Mouse (Mus musculus) adrenal gland, adult 2 months (tissue): ENCODE measurements at regions not wholly inside any gene's neighbourhood (a gene's known extent, or its start where the extent isn't known, plus 50 kb on each side); places are given as distances from the start of the nearest gene placed in this dataset.

Experiments
- DNase-seq: peaks from one replicate; pipeline ENCODE4 v3.0.0; 2021

- DNase-seq = no peak
Observed at GRCm38 (mm10) chr16:37725745-37726144, 50.9 kb upstream of the Fstl1 start.

- no peak for DNase-seq
Observed at GRCm38 (mm10) chr16:37715173-37715572, 60.9 kb upstream of the Ndufb4 start.

DNA sequence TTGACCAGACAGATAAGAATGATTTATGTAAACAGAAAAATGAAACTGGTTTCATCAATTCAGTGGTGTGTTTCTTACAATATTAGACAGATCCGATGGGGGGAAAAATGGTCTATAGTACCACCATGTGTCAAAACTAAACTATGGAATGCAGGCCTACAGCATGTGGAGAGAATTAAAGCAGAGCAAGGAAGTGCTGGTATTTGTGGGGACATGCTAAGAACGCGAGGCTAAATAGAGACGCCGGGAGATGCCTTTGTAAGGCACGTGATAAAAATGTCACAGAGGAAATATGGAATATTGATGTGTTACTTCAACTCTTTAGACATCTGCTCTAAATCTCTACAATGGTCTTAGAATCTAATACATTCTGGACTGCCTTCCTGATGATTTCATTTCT lies 60.0 kb upstream of the Ndufb4 start:
- DNase-seq = no peak

DNA sequence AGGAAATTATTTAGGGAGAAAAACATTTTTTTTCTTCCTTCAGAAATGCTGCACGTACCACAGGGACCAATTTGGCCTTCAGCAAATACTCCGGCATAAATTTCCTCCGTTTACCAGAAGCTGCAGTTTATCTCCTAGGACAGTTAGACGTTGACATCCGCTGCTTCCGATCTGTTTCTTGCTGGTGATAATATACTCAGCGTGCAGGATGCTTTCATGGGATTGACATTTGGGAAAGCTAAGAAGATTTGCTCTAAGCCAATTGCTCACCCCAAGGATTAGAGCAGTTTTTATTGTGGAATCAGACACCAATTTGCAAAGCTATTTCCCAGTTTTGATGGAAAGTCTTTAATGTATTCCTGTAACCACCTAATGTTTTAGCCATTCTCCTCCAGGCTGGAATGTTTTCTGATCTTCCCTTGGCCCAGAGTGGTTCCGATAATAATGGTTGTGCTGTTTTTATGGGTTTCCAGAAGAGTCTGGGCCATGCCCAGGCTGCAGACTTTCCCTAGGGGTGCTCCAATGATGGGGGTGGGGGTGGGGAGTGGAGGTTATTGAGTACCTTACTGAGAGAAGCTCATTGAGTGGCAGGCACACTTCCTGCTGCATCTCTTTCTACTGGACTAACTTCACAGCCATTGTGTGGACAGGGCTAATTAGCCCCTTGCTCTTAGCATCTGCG lies 52.1 kb upstream of the Ndufb4 start:
- no peak for DNase-seq

- no peak for DNase-seq
Observed at GRCm38 (mm10) chr16:37705209-37705608, 51.0 kb upstream of the Ndufb4 start.

DNA sequence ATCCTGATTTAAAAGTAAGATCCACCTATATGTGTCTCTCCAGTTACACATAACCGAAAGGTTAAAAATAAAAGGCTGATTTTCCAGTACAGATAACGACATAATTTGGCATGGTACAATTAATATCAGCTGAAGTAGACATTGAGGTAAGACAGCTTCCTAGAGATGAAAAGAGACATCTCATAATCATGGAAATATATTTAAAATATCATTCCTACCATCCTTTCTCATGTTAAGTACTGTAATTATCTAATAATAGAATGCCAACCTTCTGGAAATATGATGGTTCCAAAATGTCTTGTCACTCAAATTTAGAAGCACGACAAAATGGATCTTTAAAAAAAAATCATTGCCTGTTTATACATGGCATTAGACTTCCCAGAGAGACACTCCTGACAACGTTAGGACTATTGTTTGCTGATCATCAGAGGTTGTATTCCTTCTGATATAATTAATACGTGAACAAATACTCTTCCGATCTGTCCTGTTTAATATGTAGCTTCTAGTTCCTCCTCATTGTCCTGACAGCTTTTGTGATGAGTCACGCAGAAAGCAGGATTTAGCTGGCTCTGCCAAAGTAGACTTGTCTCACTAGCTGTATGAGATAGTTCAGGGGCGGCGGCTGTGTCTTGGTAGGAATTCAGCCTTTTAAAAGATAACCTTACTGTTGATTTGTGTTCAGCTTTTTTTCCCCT lies 50.4 kb upstream of the Ndufb4 start:
- peak; percentile 48 for DNase-seq
